Mouse (Mus musculus) ovary, postnatal 10 days (tissue): ENCODE results near the gene Lats1.
"Not testable (repeated sequence)": the region's sequence is repeated elsewhere in the genome, so short reads cannot be mapped to it uniquely, and the experiment has no call there.

Source experiments
- DNase-seq: peaks from one replicate; pipeline ENCODE4 v3.0.0; 2022; ENCODE audit warnings: low spot score

Lats1 gene

GRCm38 (mm10) chr10:7726501-7726812, 45.4 kb downstream of the Lats1 start:
- no peak for DNase-seq

- no peak for DNase-seq
Measured at GRCm38 (mm10) chr10:7727011-7727410, 46.0 kb downstream of the Lats1 start.

GRCm38 (mm10) chr10:7731582-7731981, 50.6 kb downstream of the Lats1 start:
- DNase-seq, result no peak

GRCm38 (mm10) chr10:7737122-7737521, 56.1 kb downstream of the Lats1 start:
- no peak for DNase-seq

DNA sequence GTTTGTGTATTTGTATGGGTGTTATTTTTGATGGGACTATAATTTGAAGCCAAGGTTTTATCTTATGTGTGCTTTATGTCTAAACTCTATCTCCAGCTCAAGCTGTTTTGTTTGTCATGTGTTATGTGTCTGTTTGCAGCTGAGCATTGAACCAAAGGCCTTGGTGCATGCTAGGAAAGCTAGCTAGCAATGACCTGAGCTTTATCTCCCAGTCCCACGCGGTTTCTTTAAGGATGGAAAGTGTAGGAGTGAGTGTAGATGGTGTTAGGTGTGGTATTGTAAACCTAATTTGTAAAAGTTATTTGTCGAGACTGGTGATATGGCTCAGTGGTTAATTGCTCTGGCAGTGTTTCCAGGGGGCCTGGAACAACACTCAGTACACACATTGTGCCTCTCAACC, 56.9 kb downstream of the Lats1 start:
- no peak for DNase-seq

DNA sequence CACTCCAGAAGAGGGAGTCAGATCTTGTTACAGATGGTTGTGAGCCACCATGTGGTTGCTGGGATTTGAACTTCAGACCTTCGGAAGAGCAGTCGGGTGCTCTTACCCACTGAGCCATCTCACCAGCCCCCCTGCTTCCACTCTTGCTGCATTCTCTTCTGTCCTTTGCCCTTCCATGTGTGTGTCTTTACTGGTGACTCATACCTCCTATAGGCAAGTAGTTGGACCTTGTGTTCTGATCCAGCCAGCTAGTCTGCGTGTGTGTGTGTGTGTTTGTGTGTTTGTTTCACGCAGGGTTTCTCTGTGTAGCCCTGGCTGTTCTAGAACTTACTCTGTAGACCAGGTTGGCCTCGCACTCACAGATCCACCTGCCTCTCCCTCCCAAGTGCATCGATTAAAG, 64.5 kb downstream of the Lats1 start:
- DNase-seq, result not testable (repeated sequence)

DNA sequence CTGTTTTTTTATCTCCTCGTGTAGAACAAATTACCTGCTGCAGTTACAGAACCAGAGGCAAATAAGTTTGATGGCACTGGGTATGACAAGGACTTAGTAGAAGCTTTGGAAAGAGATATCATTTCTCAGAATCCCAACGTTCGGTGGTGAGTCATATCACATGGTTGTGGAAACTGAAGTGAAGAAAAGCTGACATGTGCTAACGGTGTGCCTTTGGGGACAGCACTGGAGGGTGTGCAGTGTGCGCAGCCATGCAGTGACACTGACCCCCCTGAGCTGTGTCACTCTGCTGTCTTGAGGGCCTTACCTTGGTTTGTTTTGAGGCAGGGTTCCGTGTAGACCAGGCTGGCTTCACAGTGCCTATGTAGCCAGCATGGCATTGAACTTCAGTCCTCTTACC, 67.7 kb downstream of the Lats1 start:
- DNase-seq, result no peak

DNA sequence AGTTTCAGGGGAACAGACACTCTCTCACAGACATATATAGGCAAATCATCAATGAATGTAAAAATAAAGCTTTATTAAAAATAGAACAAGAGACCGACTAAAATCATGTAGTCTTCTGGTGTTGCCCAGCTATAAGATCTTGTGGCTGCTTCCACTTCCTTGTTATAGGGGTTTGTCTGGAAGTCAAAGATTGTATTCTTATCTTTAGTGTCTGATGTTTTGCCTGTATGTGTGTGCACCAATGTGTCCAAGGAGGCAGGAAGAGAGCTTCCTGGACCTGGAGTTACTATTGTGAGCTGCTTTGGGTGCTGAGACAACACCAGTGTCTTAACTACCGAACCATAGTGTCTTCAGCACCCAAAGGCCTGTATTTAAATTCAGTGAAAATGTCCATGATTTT, 76.5 kb downstream of the Lats1 start:
- DNase-seq, result no peak
